Mouse (Mus musculus) C2C12 (cell line): Measurements from ENCODE around the gene Sox13.

Experiments
- CTCF ChIP-seq: IDR thresholded peaks from one replicate; pipeline ENCODE4 v1.5.1; 2011; ENCODE audit not compliant: control insufficient read depth, insufficient read depth, insufficient read length
- FOSL1 ChIP-seq: IDR thresholded peaks from one replicate; pipeline ENCODE4 v1.8.0; 2011; ENCODE audit warnings: mild to moderate bottlenecking, low read length; ENCODE audit not compliant: poor library complexity, insufficient read depth, severe bottlenecking
- MYOD1 ChIP-seq: IDR thresholded peaks from one replicate; pipeline ENCODE4 v1.6.1; 2011; ENCODE audit warnings: low read depth; ENCODE audit not compliant: control insufficient read depth, insufficient read length
- USF1 ChIP-seq: IDR thresholded peaks from one replicate; pipeline ENCODE4 v1.6.1; 2011; ENCODE audit warnings: low read depth, mild to moderate bottlenecking, control low read depth, moderate library complexity

- TF ChIP-seq CTCF (no peak), FOSL1 (no peak), USF1 (no peak), MYOD1 (no peak)
Measured at GRCm38 (mm10) chr1:133364890-133365289, 59.3 kb downstream of the Sox13 start.
